ENCODE assay signal across 8 mouse cellular contexts in genomic region chr9:84019627-84020026, GRCm38 (mm10).
DNase-seq lines count a peak whose midpoint lies in the region; ATAC-seq and TF ChIP-seq lines count a peak whose summit lies in the region.

No protein-coding gene starts in this region.

- TF ChIP-seq EP300 in MEL (IDR thresholded peaks at IDR 0.05; ENCODE audit: low read depth in 1 of 2, low read length in 2 of 2): no peak

- peak; percentile 39; the same call in 1 of the 2 replicates for ATAC-seq in kidney, embryonic 16.5 days (ENCODE audit: low FRiP score, low TSS enrichment)
- peak; percentile 73 for ATAC-seq in megakaryocyte, adult 5-6 weeks (ENCODE audit: poor library complexity, severe bottlenecking)

- H3K4me1 ChIP-seq in kidney, embryonic 16.5 days (ENCODE audit: insufficient read depth, low read length): no peaks in the 10 kb centered on the region
- no peaks in the 10 kb centered on the region for H3K4me1 ChIP-seq in MEL (ENCODE audit: control insufficient read depth in 1 of 2, insufficient read depth in 2 of 2, low read length in 2 of 2)

- no peaks in the 10 kb centered on the region for H3K27me3 ChIP-seq in kidney, embryonic 16.5 days (ENCODE audit: insufficient read depth, low read length)
- no peaks in the 10 kb centered on the region for H3K27me3 ChIP-seq in MEL (ENCODE audit: control insufficient read depth in 1 of 2, insufficient read depth in 2 of 2, low read length in 2 of 2)

- peak; percentile 9 to 55 (median 20); a peak in 2 of 6 replicates for TF ChIP-seq CTCF in MEL (IDR thresholded peaks at IDR 0.05 in 2 of 3, conservative IDR thresholded peaks at IDR 0.05 in 1 of 3; ENCODE audit: control insufficient read depth in 1 of 3, insufficient read depth in 1 of 3, low read depth in 2 of 3, low read length in 3 of 3, poor library complexity in 1 of 3, severe bottlenecking in 1 of 3)

- H3K9me3 ChIP-seq in kidney, embryonic 16.5 days (ENCODE audit: low read length): no peaks in the 10 kb centered on the region
- no peaks in the 10 kb centered on the region for H3K9me3 ChIP-seq in MEL (replicated peaks; ENCODE audit: insufficient read depth, low read length)

- TF ChIP-seq RAD21 in MEL (IDR thresholded peaks at IDR 0.05; ENCODE audit: low read depth, low read length): peak; percentile 73

- DNase-seq in kidney, adult 8-10 months: no peak
- peak; percentile 32 for DNase-seq in MEL (ENCODE audit: low read depth, low spot score)
- DNase-seq in embryo, embryonic 10.5 days (ENCODE audit: low spot score): peak; percentile 59
- DNase-seq in yolk sac, embryonic 10.5 days (ENCODE audit: low spot score): no peak
- no peak for DNase-seq in gastrocnemius, postnatal 25 days
- no peak for DNase-seq in frontal cortex, postnatal 10 days (ENCODE audit: low spot score in 2 of 2)

- H3K79me2 ChIP-seq in MEL (ENCODE audit: control insufficient read depth, insufficient read depth, low read length, poor library complexity): no peaks in the 10 kb centered on the region

- no peak overlapping the region for H3K27ac ChIP-seq in kidney, embryonic 16.5 days (ENCODE audit: low read length)
- no peak overlapping the region for H3K27ac ChIP-seq in MEL (ENCODE audit: control insufficient read depth, low read depth, low read length)

- H3K9ac ChIP-seq in kidney, embryonic 16.5 days (replicated peaks; ENCODE audit: low read length): no peak overlapping the region
- no peak overlapping the region for H3K9ac ChIP-seq in MEL (ENCODE audit: control insufficient read depth, low read depth, low read length, poor library complexity, severe bottlenecking)

- no peaks in the 10 kb centered on the region for H3K36me3 ChIP-seq in kidney, embryonic 16.5 days (ENCODE audit: insufficient read depth, low read length)
- no peaks in the 10 kb centered on the region for H3K36me3 ChIP-seq in MEL (ENCODE audit: control insufficient read depth in 1 of 2, insufficient read depth in 2 of 2, low read length in 2 of 2)

- H3K4me2 ChIP-seq in kidney, embryonic 16.5 days (replicated peaks; ENCODE audit: low read depth, low read length): no peak overlapping the region

- no peak for TF ChIP-seq POLR2A in MEL (IDR thresholded peaks at IDR 0.05; ENCODE audit: control insufficient read depth in 1 of 2, insufficient read depth in 1 of 2, low read depth in 1 of 2, low read length in 2 of 2, poor library complexity in 1 of 2)

- WGBS in kidney, embryonic 16.5 days: 65% methylated on average over 2 of the region's 2 CpGs

- no peak overlapping the region for H3K4me3 ChIP-seq in kidney, embryonic 16.5 days (ENCODE audit: low read length)
- H3K4me3 ChIP-seq in MEL (ENCODE audit: control insufficient read depth in 1 of 2, insufficient read depth in 1 of 2, low read depth in 2 of 2, low read length in 2 of 2): no peak overlapping the region

TF ChIP-seq in MEL, 35 proteins besides CTCF, POLR2A, EP300 and RAD21:
- TF ChIP-seq POLR2AphosphoS5 (IDR thresholded peaks at IDR 0.05; ENCODE audit: borderline replicate concordance, low read depth, low read length) (no peak), ELF1 (IDR thresholded peaks at IDR 0.05; ENCODE audit: low read depth, low read length) (no peak), CHD1 (IDR thresholded peaks at IDR 0.05; ENCODE audit: low read depth, low read length) (no peak), SMC3 (IDR thresholded peaks at IDR 0.05; ENCODE audit: low read depth, low read length) (peak; percentile 54), MAFK (IDR thresholded peaks at IDR 0.05; ENCODE audit: borderline replicate concordance, low read depth, low read length) (no peak), ZC3H11A (IDR thresholded peaks at IDR 0.05; ENCODE audit: low read depth, low read length) (peak; percentile 43), ZNF384 (IDR thresholded peaks at IDR 0.05; ENCODE audit: low read depth, low read length) (no peak)
TF ChIP-seq in MEL: peak in this region for 2.

Comparison
In these comparisons a context has a peak if more than half of its experiments do, and no peak if none do; other contexts are left out.
1. DNase-seq: peak in MEL (single experiment) and embryo, embryonic 10.5 days (single experiment); none in kidney, adult 8-10 months (0 of 2), yolk sac, embryonic 10.5 days (single experiment), gastrocnemius, postnatal 25 days (single experiment) and frontal cortex, postnatal 10 days (0 of 2).